Mouse (Mus musculus): ENCODE measurements around the gene Snd1.
A peak's percentile ranks its signal among the peaks of the same experiment; 100 is the strongest.

Snd1 gene

DNA sequence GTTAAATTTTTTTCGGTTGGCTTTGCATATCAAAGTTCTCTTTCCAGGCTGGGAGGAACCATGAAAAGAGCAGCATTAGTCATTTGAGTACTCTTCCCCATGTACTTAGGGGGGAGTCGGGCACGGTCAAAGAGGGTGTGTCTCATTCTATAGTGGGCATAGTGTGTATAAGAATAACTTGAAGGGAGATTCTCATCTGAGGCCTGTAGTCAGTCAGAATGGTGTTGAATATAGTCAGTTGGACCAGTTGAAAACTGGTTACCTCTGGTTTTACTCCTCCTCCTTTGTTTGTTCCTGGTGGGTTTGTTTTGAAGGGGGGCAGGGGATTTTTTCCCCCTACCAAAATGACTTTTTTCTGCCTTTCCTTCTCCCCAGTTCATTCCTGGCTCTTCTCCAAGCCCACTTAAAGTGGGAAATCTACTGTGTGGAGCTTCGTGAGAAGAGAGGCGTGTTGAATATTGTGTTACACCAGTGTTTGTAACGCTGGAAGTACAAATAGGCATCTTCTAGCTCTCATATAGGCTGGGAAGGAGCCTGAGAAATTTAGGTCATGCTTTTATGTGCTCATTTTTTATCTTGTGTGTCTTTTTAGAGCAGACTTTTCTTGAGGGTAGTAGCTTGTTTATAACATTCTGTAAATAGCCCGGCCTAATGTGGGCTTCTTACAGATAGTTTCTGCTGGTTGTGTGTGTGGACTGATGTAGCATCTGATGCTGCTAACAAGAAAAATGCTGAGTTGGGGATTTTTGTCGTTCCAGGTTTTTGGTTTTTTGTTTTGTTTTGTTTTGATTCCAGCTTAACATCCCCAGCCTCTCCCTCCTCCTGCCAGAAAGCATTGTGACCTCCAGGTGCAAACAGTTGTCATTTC lies 231.4 kb downstream of the Snd1 start:
- DNase-seq (ENCODE audit: low spot score), result no peak

DNA sequence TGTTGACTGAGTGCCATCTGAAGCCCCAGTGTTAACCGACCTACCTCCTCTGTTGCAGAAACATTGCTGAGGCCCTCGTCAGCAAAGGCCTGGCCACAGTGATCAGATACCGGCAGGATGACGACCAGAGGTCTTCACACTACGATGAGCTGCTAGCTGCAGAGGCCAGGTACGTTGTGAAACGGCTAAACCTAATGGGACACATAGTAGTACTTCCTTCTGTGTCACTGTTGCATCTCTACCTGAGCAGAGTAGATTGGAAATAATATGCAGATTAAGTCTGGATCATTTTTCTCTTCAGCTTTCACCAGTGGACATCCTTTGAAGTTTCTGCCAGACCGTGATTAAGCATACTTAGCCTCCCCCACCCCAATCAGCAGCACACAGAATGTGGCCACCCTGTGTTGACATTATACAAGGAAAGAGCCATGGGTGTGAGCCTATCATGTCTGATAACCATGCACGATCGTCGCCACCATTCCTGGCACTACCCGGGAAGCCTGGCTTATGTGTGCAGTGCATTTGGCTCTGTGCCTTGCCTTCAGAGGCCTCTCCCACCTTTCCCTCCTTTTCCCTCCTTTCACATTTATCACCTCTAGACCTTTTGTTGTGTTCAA lies 232.1 kb downstream of the Snd1 start:
- DNase-seq (ENCODE audit: low spot score), result no peak

DNA sequence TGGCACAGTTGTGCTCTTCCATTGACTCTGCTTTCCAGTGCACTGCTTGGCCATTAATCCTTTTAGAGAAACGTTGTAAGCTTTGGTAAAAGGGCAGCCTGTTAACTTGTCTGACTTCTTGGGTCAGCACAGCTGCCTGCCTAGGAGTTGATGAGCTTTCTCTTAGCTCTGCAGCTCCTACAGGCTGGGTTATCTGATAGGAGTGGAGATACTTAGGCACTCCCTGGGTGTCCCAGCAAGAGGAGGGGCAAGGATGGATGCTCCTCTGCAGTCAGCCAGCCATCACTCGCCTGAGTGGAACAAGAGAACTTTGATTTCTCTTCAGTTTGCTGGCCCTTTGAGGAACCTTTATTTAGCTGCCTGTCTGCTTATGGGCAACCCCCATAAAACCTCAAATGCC lies 235.1 kb downstream of the Snd1 start:
- no peak for DNase-seq (ENCODE audit: low spot score)

DNA sequence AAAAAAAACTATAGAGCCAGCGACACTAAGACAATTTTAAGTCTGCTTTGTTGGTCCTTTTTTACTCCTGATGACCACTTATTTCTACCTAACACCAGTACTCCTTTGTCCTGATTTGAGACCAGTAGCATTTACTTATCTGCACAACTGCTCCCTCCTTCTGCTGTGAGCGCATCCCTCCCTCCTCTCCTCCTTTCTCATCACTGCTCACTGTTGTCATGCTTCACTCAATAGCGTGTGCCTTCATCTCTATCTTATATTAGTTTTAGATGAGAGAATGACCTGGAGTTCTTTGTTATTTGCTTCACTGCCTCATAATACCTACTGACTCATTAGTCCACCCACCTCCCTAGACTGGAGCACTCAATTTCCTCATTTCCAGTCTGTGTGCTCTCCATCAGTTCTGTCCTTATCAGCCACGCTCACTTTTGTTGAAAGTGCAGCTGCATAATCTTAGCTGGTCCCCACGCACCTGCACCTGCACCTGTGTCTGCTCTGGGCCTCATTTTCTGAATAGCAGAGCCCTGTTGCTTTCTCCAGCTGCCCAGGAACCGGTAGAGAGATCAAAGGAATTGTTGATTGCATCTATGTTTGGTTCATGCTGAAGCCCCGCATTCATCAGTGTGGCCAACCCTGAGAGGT lies 242.4 kb downstream of the Snd1 start:
- no peak for DNase-seq (ENCODE audit: low spot score)

- peak; percentile 34 for DNase-seq (ENCODE audit: low spot score)
Observed at GRCm38 (mm10) chr6:28717845-28718237, 242.9 kb downstream of the Snd1 start.

GRCm38 (mm10) chr6:28720391-28721171 lies 245.6 kb downstream of the Snd1 start:
- no peak for DNase-seq (ENCODE audit: low spot score)

DNA sequence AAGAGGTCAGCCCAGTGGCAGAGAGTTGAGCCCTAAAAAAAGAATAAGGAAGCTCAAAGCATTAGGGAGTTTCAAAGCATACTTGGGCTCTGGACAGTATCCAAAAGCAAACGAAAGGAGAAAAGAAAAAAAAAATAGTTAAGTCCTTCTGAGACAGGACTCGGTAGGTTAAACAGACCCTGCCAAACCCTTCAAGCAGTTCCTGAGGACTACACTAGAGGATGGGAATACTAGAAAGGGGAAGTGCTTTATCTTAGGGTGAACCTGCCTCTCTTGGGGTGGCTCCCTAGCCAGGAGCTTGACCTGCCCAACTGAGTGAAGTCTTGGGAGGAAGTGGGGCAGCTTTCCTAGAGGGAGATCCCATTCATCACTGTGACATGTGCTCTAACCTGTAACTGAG lies 248.1 kb downstream of the Snd1 start:
- DNase-seq (ENCODE audit: low spot score), result peak; percentile 28

DNA sequence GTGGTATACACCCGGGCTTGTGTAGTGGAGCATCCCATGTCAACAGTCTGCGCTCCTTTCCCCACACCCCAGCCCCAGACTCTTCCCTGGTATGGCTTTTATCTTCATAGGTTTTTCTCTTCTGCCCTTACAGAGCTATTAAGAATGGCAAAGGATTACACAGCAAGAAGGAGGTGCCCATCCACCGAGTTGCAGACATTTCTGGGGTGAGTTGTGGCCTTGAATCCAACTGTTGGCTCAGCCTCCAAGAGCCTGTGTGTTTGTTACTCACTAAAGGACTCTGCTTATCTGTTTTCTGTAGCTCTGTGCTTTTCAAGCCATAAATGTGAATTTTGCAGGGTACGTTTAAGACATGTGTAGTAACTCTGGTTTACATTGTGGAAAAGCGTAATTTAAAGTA lies 249.8 kb downstream of the Snd1 start:
- DNase-seq (ENCODE audit: low spot score), result no peak

DNA sequence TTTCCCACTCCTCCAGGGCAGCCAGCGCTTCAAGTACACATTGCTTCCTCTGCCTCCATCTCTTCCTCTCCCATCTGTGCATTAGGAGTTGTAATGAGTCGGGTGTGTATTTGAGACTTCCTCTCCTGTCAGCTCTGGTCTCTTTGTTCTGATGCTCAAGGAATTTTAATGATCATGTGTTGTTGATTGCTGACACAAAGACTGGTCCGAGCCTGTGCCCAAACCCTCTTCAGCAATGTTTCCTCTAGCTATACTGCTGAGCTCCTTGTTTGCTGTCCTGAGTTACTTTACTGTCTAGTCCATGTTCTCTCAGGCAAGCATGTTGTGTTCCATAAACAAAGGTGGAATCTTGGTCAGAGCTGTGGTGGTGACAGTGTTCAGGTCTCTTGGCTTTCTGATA lies 254.3 kb downstream of the Snd1 start:
- no peak for DNase-seq (ENCODE audit: low spot score)

- no peak for DNase-seq (ENCODE audit: low spot score)
Observed at GRCm38 (mm10) chr6:28729649-28730048, 254.7 kb downstream of the Snd1 start.

DNA sequence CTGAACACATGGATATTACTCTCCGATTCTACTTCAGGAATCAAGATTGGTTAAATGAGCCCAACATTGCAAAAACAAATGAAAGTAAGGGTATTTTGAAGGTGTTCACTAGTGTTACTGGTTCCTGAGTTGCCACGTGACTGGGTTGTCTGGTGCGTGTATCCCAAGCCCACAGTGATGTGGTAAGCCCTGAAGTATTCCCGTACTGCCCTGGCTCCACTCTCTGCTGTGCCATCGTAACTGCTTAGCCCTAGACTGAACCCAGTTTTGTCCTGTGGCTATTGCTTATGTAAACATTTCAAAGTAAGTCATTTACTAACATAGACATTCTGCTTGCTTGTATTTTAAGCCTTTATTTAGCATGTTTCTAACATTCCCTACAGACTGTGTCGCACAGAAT lies 256.3 kb downstream of the Snd1 start:
- no peak for DNase-seq (ENCODE audit: low spot score)

GRCm38 (mm10) chr6:28733884-28734647 lies 259.1 kb downstream of the Snd1 start:
- peak; percentile 16 for DNase-seq (ENCODE audit: low spot score)

DNA sequence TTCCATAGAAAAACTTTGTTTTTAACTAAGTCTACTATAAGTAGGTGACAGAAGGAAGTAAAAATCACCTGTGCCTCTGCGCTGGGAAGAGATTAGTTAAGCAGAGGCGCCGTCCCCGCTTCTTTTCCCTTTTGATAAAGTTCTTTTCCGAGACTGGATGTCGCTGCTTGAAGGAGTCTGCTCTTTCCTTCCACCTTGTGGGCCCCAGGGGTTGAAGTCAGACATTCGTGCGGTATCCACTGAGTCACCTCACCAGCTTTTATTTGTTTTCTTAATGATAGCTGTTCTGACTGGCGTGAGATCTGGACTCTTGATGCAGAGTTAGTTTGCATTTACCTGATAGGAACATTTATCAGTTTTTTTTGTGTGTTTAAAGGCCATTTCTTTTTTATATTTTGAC lies 260.2 kb downstream of the Snd1 start:
- no peak for DNase-seq (ENCODE audit: low spot score)

DNA sequence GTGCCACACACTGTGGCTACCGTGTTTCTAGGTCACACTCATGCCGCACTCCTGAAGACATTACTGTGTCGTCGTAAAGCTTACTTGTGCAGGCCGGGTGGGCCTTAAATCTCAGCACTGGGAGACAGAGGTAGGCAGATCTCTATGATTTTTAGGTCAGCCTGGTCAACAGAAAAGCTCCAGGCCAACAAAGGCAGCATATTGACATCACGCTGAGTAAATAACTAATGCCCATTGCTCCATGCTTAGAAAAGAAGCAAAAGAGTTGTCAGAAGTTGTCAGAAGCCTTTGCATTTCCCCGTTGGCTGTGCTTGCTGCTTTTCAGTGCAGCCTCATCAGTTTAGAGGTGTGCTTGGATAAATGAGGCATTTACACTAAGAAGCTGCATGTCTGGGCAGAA lies 261.7 kb downstream of the Snd1 start:
- DNase-seq (ENCODE audit: low spot score), result no peak

DNA sequence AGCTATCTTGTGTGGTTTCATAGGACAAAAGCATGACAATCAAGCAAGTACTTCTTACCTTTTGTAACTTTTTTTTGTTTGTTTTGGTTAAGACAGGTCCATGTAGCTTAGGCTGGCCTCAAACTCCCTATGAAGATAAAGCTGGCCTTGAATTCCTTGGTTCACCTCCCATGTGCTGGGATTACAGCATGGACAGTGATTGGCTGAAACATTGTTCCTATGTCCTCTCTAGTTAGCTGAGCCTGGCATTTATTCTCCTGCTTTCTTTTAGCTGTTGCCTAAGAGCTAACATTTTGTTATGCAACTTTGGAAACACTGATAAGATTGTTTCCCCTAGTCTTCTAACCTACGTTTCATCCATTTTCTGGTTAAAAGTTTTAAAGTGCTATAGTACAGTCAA lies 262.7 kb downstream of the Snd1 start:
- peak; percentile 57 for DNase-seq (ENCODE audit: low spot score)

GRCm38 (mm10) chr6:28743586-28743985 lies 268.6 kb downstream of the Snd1 start:
- peak; percentile 16 for DNase-seq (ENCODE audit: low spot score)

DNA sequence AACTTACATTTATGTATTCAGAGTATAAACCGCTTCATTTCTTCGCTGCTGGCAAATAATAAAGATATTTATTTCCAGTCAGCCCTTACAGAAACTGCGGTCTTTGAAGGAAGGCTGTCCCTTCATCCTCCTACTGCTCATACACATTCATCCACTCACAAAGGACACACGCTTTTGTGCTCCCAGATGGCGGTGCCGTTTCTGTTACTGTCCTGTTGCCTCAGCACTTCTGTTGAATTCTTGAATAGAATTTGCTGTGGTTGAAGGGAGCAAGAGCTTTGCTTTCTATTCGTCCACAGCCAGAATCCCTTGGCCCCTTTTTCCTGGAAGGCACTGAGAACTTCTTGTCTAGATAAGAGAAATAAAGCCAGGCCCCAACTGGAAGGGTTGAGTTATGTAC lies 270.9 kb downstream of the Snd1 start:
- no peak for DNase-seq (ENCODE audit: low spot score)

- DNase-seq (ENCODE audit: low spot score), result no peak
Observed at GRCm38 (mm10) chr6:28747025-28747424, 272.1 kb downstream of the Snd1 start.

DNA sequence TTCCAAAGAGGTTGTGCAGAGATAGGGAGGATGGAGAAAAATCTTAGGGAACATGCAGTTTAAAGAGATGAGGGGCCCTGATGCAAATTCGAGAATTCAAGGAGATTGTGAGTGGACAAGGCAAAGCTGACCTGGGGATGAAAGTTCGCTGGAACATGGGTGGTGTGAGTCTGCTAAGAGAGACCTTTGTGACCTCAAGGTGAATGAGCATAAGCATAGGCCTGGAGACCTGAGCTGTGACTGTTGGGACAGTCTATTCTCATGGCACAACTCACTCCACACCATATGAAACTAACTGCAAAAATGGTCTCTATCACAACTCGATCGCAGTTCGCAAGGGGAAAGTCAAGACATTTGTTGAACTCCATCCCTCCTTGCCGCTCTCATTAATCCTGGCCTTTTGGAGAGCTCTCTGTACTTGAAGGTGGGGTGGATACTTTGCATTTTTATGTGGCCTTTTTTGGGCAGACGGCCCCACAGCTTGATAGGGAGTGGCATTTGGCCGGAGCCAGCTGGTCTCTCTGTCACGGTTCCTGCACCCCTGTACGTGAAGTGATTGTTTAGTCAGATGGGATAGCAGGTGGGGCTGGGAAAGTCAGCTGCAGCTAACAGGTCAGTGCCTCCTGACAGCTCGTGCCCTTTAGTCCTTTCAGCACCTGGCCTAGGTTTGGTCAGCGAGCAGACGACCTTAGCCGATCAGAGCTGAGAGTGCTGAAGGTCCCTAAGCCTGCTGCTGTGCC lies 273.2 kb downstream of the Snd1 start:
- no peak for DNase-seq (ENCODE audit: low spot score)

DNA sequence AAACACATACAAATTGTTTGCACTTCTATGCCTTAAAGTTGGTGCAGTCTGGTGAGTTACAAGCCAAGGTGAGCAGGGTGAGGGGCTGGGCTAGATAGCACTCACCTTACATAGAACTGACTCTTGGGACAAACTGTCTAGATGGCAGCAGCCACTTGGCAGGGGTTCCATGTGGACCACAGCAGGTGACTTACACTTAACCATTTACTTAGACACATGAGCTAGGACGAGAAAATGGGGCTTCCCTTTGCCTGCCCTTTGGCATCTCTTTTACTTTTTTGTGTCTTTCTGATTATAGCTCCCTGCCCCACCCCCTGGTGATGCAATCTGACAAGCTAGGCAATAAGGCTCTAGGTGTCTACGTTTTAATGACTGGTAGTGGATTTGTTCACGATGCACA lies 274.3 kb downstream of the Snd1 start:
- DNase-seq (ENCODE audit: low spot score), result no peak

DNA sequence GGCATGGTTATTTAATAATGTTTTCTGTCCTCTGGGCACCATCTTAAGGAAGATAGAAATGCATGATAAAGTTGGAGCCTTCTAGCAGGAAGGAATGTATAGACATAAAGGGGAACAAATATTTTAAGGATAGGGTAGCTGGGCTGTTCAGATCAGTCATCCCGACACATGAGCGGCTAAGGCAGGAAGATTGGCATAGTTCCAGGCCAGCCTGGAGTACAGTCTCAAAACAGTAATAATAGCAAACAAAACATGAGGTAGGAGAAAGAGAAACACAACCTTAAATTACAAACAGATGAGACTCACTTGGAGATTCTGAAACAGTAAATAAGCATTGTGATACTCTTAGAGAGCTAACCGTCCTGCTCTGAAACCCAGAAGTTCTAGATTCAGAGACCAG lies 276.2 kb downstream of the Snd1 start:
- peak; percentile 18 for DNase-seq (ENCODE audit: low spot score)
